Mouse (Mus musculus): ENCODE measurements at regions not wholly inside any gene's neighbourhood (a gene's known extent, or its start where the extent isn't known, plus 50 kb on each side); places are given as distances from the start of the nearest gene placed in this dataset.

GRCm38 (mm10) chr1:137577639-137578038, 597.9 kb downstream of the Ptprc start:
- H3K4me1 ChIP-seq (ENCODE audit: control insufficient read depth in 2 of 2, insufficient read depth in 2 of 2, low read length in 2 of 2, poor library complexity in 1 of 2) = no peaks in the 10 kb centered on the region
- H3K36me3 ChIP-seq (ENCODE audit: control insufficient read depth, insufficient read depth, low read length, poor library complexity, severe bottlenecking) = no peaks in the 10 kb centered on the region
- no peak overlapping the region for H3K4me3 ChIP-seq (ENCODE audit: insufficient read depth in 1 of 2, low read depth in 1 of 2, low read length in 2 of 2, poor library complexity in 1 of 2, severe bottlenecking in 1 of 2)
- DNase-seq (ENCODE audit: low read depth, low spot score) = no peak
- TF ChIP-seq ZNF384 (IDR thresholded peaks at IDR 0.05; ENCODE audit: low read depth, low read length) = no peak
- in situ Hi-C loops (cut with MboI; ENCODE audit: low sequenced_read_pairs in 2 of 2, unreplicated experiment in 2 of 2) = no loop called here
- no peak overlapping the region for H3K27ac ChIP-seq (ENCODE audit: insufficient read depth, low read depth, low read length, poor library complexity, severe bottlenecking)
- no peaks in the 10 kb centered on the region for H3K9me3 ChIP-seq (ENCODE audit: control insufficient read depth, insufficient read depth, low read depth, low read length)
- H3K9ac ChIP-seq (ENCODE audit: insufficient read depth, low read depth, low read length, poor library complexity, severe bottlenecking) = no peak overlapping the region

DNA sequence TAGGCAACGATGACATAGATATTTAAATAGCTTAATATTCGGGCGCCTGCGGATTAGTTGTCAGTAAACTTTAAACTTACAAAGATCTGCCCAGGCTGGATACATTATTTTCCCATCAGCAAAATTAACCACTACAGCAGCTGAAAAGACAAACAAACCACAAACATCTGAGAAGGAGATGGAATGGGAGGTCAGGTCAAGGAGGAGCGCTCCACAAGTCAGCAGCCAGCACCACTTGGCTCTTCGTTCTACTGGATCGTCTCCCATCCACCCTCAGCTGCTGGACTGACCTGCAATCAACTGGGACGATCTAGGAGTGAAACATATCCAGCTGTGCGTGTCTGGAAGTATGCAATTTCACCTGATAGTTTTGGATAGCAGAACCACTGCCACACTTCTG, 599.3 kb downstream of the Ptprc start:
- TF ChIP-seq ZNF384 (IDR thresholded peaks at IDR 0.05; ENCODE audit: low read depth, low read length) (no peak), CHD2 (IDR thresholded peaks at IDR 0.05; ENCODE audit: low read depth, low read length) (no peak)
- DNase-seq (ENCODE audit: low read depth, low spot score) = no peak
- Histone ChIP-seq H3K9ac (ENCODE audit: insufficient read depth, low read depth, low read length, poor library complexity, severe bottlenecking) (no peak overlapping the region), H3K4me1 (ENCODE audit: control insufficient read depth in 2 of 2, insufficient read depth in 2 of 2, low read length in 2 of 2, poor library complexity in 1 of 2) (no peaks in the 10 kb centered on the region), H3K4me3 (ENCODE audit: insufficient read depth in 1 of 2, low read depth in 1 of 2, low read length in 2 of 2, poor library complexity in 1 of 2, severe bottlenecking in 1 of 2) (no peak overlapping the region), H3K9me3 (ENCODE audit: control insufficient read depth, insufficient read depth, low read depth, low read length) (no peaks in the 10 kb centered on the region), H3K27ac (ENCODE audit: insufficient read depth, low read depth, low read length, poor library complexity, severe bottlenecking) (no peak overlapping the region), H3K36me3 (ENCODE audit: control insufficient read depth, insufficient read depth, low read length, poor library complexity, severe bottlenecking) (no peaks in the 10 kb centered on the region)
- in situ Hi-C loops (cut with MboI; ENCODE audit: low sequenced_read_pairs in 2 of 2, unreplicated experiment in 2 of 2) = no loop called here

- H3K27ac ChIP-seq (ENCODE audit: insufficient read depth, low read depth, low read length, poor library complexity, severe bottlenecking) = no peak overlapping the region
- DNase-seq (ENCODE audit: low read depth, low spot score) = no peak
- in situ Hi-C loops (cut with MboI; ENCODE audit: low sequenced_read_pairs in 2 of 2, unreplicated experiment in 2 of 2) = no loop called here
- no peak overlapping the region for H3K4me3 ChIP-seq (ENCODE audit: insufficient read depth in 1 of 2, low read depth in 1 of 2, low read length in 2 of 2, poor library complexity in 1 of 2, severe bottlenecking in 1 of 2)
- TF ChIP-seq ZNF384 (IDR thresholded peaks at IDR 0.05; ENCODE audit: low read depth, low read length) = no peak
- TF ChIP-seq HCFC1 (IDR thresholded peaks at IDR 0.05; ENCODE audit: borderline replicate concordance, insufficient read depth, low read length) = no peak
- TF ChIP-seq ZC3H11A (IDR thresholded peaks at IDR 0.05; ENCODE audit: borderline replicate concordance, low read depth, low read length) = no peak
- TF ChIP-seq MAFK (IDR thresholded peaks at IDR 0.05; ENCODE audit: insufficient read depth, low read depth, low read length) = no peak
- TF ChIP-seq CHD2 (IDR thresholded peaks at IDR 0.05; ENCODE audit: low read depth, low read length) = no peak
- H3K4me1 ChIP-seq (ENCODE audit: control insufficient read depth in 2 of 2, insufficient read depth in 2 of 2, low read length in 2 of 2, poor library complexity in 1 of 2) = no peaks in the 10 kb centered on the region
- H3K9ac ChIP-seq (ENCODE audit: insufficient read depth, low read depth, low read length, poor library complexity, severe bottlenecking) = no peak overlapping the region
- no peaks in the 10 kb centered on the region for H3K9me3 ChIP-seq (ENCODE audit: control insufficient read depth, insufficient read depth, low read depth, low read length)
- H3K36me3 ChIP-seq (ENCODE audit: control insufficient read depth, insufficient read depth, low read length, poor library complexity, severe bottlenecking) = no peaks in the 10 kb centered on the region
Observed at GRCm38 (mm10) chr1:137575380-137575779, 600.1 kb downstream of the Ptprc start.

- Histone ChIP-seq H3K36me3 (ENCODE audit: control insufficient read depth, insufficient read depth, low read length, poor library complexity, severe bottlenecking) (no peaks in the 10 kb centered on the region), H3K9me3 (ENCODE audit: control insufficient read depth, insufficient read depth, low read depth, low read length) (no peaks in the 10 kb centered on the region), H3K4me3 (ENCODE audit: insufficient read depth in 1 of 2, low read depth in 1 of 2, low read length in 2 of 2, poor library complexity in 1 of 2, severe bottlenecking in 1 of 2) (no peak overlapping the region), H3K27ac (ENCODE audit: insufficient read depth, low read depth, low read length, poor library complexity, severe bottlenecking) (no peak overlapping the region), H3K4me1 (ENCODE audit: control insufficient read depth in 2 of 2, insufficient read depth in 2 of 2, low read length in 2 of 2, poor library complexity in 1 of 2) (no peaks in the 10 kb centered on the region), H3K9ac (ENCODE audit: insufficient read depth, low read depth, low read length, poor library complexity, severe bottlenecking) (no peak overlapping the region)
- no peak for DNase-seq (ENCODE audit: low read depth, low spot score)
- in situ Hi-C loops (cut with MboI; ENCODE audit: low sequenced_read_pairs in 2 of 2, unreplicated experiment in 2 of 2) = no loop called here
- TF ChIP-seq MAFK (IDR thresholded peaks at IDR 0.05; ENCODE audit: insufficient read depth, low read depth, low read length) = no peak
- TF ChIP-seq ZNF384 (IDR thresholded peaks at IDR 0.05; ENCODE audit: low read depth, low read length) = no peak
- no peak for TF ChIP-seq CHD2 (IDR thresholded peaks at IDR 0.05; ENCODE audit: low read depth, low read length)
- TF ChIP-seq ZC3H11A (IDR thresholded peaks at IDR 0.05; ENCODE audit: borderline replicate concordance, low read depth, low read length) = no peak
- no peak for TF ChIP-seq HCFC1 (IDR thresholded peaks at IDR 0.05; ENCODE audit: borderline replicate concordance, insufficient read depth, low read length)
Observed at GRCm38 (mm10) chr1:137571905-137572865, 603.3 kb downstream of the Ptprc start.

Measured in ES-E14 (cell line).